Mouse (Mus musculus): Measurements from ENCODE around the gene Pkn1.

DNA sequence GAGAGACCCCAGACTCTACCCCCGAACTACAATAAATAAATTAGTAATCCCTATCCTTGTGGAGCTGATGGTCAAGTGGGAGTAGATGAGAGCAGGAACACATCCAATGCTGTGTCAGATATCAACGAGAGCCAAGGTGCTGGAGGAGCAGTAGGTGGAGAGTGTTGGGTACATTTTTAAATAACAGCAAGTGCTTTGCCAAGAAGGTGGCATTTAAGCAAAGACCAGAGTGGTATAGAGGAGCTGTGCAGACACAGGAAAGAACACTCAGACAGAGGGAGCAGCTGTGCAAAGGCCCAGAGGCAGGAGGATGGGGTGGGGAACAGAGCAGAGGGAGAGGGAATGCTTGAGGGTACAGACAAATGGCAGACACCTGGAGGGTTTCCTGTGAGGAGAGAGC lies 81.9 kb downstream of the Pkn1 start:
- TF ChIP-seq CTCF (IDR thresholded peaks at IDR 0.05; ENCODE audit: control insufficient read depth, insufficient read depth, insufficient replicate concordance, low read depth, low read length) (no peak), POLR2A (IDR thresholded peaks at IDR 0.05; ENCODE audit: control insufficient read depth, low read depth, low read length) (no peak)

Data from testis, adult 2 months (tissue).